Mouse (Mus musculus) ES-Bruce4 (cell line): ENCODE results near the gene Uxt. TPM values are rescaled to one million over a fixed set of nuclear protein-coding genes. Genes with fewer than 3 reads are reported as not detected.

Experiments
- H3K27ac ChIP-seq: 2 replicates; pipeline ENCODE4 v1.5.1; 2012; ENCODE audit warnings: low read length, inconsistent platforms; ENCODE audit not compliant: insufficient read depth
- H3K27me3 ChIP-seq: 2 replicates; pipeline ENCODE4 v1.6.1; 2012; ENCODE audit warnings: mild to moderate bottlenecking, low read length, inconsistent platforms; ENCODE audit not compliant: control insufficient read depth, poor library complexity, insufficient read depth, severe bottlenecking
- H3K36me3 ChIP-seq: 2 replicates; pipeline ENCODE4 v1.6.1; 2012; ENCODE audit warnings: inconsistent platforms, mild to moderate bottlenecking, low read length, moderate library complexity; ENCODE audit not compliant: control insufficient read depth, poor library complexity, insufficient read depth, severe bottlenecking
- H3K4me1 ChIP-seq: one replicate; pipeline ENCODE4 v1.8.1; 2011; ENCODE audit warnings: low read length; ENCODE audit not compliant: control insufficient read depth, insufficient read depth
- H3K4me3 ChIP-seq: 2 replicates; pipeline ENCODE4 v1.5.1; 2011; ENCODE audit warnings: low read depth, mild to moderate bottlenecking, low read length
- H3K9ac ChIP-seq: 2 replicates; pipeline ENCODE4 v1.6.1; 2012; ENCODE audit warnings: low read depth, mild to moderate bottlenecking, inconsistent platforms; ENCODE audit not compliant: poor library complexity, severe bottlenecking
- H3K9me3 ChIP-seq: replicated peaks from 2 replicates; pipeline ENCODE4 v1.6.1; 2012; ENCODE audit warnings: mild to moderate bottlenecking, low read length, inconsistent platforms; ENCODE audit not compliant: control insufficient read depth, poor library complexity, insufficient read depth, severe bottlenecking
- CTCF ChIP-seq: IDR thresholded peaks from one replicate; pipeline ENCODE4 v1.8.1; 2011; ENCODE audit warnings: low read depth, low read length
- EP300 ChIP-seq: IDR thresholded peaks from 2 replicates; pipeline ENCODE4 v1.6.1; 2011; ENCODE audit warnings: low read depth, low read length; ENCODE audit not compliant: insufficient read depth
- POLR2A ChIP-seq: IDR thresholded peaks from one replicate; pipeline ENCODE4 v1.8.1; 2011; ENCODE audit warnings: low read length; ENCODE audit not compliant: insufficient read depth
- polyA plus RNA-seq: library from polyadenylated mRNA; stranded (reverse); fragments of >200 nt; gene quantifications from 2 replicates; pipeline ENCODE4 v1.2.4, GENCODE M21; 2011; ENCODE audit warnings: low read depth; ENCODE audit not compliant: missing spikeins, insufficient read depth, insufficient read length

The Uxt gene
- polyA plus RNA-seq, 1 experiment = 33.7 TPM

DNA sequence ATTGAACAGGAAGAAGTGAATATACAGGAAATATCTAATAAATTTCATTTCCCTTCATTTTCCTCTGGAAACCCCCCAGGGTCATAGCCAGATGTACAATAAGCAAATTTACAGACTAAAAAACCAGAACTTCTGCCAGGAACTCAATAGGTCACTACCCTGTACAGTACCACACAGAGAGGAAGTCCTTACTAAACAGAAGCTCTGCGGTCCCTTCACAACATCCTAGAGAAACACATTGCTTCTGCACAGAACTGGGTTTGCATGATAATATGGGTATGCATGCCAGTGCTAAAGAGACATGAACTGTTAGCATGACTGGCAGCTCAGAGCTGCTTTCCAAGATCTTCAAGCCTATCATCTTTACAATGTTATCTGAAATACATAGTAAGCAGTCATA lies 32.0 kb downstream of the Uxt start:
- Histone ChIP-seq H3K9me3 (no peaks in the 10 kb centered on the region), H3K27me3 (no peaks in the 10 kb centered on the region), H3K9ac (no peak overlapping the region), H3K27ac (no peak overlapping the region), H3K36me3 (peaks cover 3% of the 10 kb centered on the region; the same call in 1 of the 2 replicates), H3K4me1 (peaks cover 2% of the 10 kb centered on the region), H3K4me3 (no peak overlapping the region)
- TF ChIP-seq EP300 (no peak), CTCF (no peak), POLR2A (no peak)

DNA sequence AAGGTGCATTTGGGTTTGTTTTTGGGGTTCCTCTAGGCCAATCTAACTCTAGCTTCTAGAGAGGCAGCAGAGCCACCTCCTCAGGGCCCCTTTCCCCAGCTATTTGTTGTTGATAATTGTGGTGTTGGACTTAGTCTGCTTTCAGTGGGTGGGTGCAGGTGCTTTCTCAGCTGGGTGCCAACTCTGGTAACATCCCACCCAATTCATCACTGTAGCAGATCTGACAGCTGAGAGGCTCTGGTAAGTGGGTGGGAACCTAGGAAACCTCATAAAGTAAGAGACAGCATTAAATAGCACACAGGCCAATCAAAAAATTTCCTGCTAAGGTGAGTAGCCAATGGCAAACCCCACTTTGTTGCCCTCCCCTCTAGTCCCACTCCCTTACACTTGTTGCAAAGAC lies 36.8 kb downstream of the Uxt start:
- TF ChIP-seq CTCF (no peak), EP300 (no peak), POLR2A (no peak)
- Histone ChIP-seq H3K9ac (no peak overlapping the region), H3K4me3 (no peak overlapping the region), H3K27ac (no peak overlapping the region), H3K4me1 (no peaks in the 10 kb centered on the region), H3K27me3 (no peaks in the 10 kb centered on the region), H3K36me3 (0 out of 2 replicates have a peak, but pooled peaks cover 3% of the 10 kb centered on the region), H3K9me3 (no peaks in the 10 kb centered on the region)

DNA sequence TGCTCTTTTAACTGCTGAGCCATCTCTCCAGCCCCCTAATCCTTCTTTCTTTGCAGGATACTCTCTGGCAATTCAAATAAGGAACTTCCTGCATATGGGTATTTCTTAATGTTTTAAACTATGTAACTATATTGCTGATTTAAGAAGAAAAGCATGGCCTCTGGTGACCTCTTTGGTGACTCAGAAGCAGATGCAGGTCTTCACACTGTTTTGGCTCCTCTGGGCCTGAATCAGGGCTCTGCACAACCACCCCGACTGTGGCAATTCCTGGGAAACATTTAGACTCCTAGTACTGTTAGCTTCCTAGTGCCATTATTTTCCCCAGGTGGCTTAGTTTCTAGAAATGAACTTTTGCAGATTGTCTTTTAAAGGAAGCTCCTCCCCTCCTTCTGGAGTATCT lies 38.3 kb downstream of the Uxt start:
- H3K4me3 ChIP-seq = no peak overlapping the region
- no peak for TF ChIP-seq POLR2A
- no peak for TF ChIP-seq EP300
- no peak for TF ChIP-seq CTCF
- no peak overlapping the region for H3K27ac ChIP-seq
- H3K36me3 ChIP-seq = 0 out of 2 replicates have a peak, but pooled peaks cover 3% of the 10 kb centered on the region
- H3K9ac ChIP-seq = no peak overlapping the region
- H3K27me3 ChIP-seq = no peaks in the 10 kb centered on the region
- no peaks in the 10 kb centered on the region for H3K9me3 ChIP-seq
- no peaks in the 10 kb centered on the region for H3K4me1 ChIP-seq

DNA sequence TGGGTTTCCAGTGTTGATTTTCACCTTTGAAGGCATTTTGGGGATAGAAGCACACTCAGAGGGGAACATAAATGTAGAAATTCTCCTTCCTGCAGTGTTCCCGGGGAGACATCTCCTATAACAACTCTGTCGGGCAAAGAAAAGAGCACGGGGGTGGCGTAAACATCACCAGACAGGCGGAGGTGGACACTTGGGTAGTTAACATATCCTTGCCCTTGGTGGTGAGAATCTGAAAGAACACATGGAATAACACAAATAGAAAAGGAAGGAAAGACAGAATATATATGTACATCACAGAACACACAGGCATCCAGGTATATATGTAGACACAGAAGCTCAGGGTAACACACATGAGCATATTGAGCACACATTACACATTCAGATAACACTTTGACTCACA lies 40.5 kb downstream of the Uxt start:
- TF ChIP-seq CTCF (no peak), EP300 (no peak), POLR2A (no peak)
- no peaks in the 10 kb centered on the region for H3K27me3 ChIP-seq
- no peak overlapping the region for H3K27ac ChIP-seq
- no peak overlapping the region for H3K4me3 ChIP-seq
- H3K9me3 ChIP-seq = no peaks in the 10 kb centered on the region
- no peaks in the 10 kb centered on the region for H3K4me1 ChIP-seq
- H3K36me3 ChIP-seq = no peaks in the 10 kb centered on the region
- no peak overlapping the region for H3K9ac ChIP-seq

DNA sequence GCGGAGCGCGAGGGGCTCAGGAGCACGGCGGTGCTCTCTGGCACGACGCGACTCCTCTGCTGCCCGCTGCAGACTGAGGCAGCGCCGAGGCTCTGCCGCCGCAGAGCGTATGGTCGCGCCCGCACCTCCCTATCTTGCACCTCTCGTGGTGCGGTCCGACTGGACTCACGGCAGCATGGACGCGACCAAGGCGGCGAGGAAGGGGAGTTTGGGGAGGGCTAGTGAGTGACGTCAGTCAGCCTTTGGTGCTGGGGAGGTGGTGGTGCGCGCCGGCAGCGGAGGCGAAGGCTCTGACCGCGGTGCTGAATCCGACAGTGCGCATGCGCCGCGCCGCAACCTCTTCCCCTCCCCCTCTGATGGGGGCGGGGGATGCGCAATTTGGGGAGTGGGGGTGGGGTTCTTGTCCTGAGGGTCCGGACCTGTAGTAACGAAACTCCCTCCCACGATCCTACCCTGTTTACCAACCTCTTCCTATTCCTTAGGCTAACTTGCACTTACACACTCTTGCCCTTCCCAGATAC lies 40.9 kb downstream of the Uxt start, which contains the start of gene Syn1:
Gene Syn1 (minus strand): TSS at position 161 of the 521 bp plus-strand sequence.
- Histone ChIP-seq H3K9me3 (no peaks in the 10 kb centered on the region), H3K27me3 (no peaks in the 10 kb centered on the region), H3K4me3 (peak within 1 kb of the TSS; percentile 63), H3K4me1 (no peaks in the 10 kb centered on the region), H3K27ac (no peak within 1 kb of the TSS), H3K9ac (peak within 1 kb of the TSS; percentile 46), H3K36me3 (no peaks in the 10 kb centered on the region)
- no peak for TF ChIP-seq CTCF

DNA sequence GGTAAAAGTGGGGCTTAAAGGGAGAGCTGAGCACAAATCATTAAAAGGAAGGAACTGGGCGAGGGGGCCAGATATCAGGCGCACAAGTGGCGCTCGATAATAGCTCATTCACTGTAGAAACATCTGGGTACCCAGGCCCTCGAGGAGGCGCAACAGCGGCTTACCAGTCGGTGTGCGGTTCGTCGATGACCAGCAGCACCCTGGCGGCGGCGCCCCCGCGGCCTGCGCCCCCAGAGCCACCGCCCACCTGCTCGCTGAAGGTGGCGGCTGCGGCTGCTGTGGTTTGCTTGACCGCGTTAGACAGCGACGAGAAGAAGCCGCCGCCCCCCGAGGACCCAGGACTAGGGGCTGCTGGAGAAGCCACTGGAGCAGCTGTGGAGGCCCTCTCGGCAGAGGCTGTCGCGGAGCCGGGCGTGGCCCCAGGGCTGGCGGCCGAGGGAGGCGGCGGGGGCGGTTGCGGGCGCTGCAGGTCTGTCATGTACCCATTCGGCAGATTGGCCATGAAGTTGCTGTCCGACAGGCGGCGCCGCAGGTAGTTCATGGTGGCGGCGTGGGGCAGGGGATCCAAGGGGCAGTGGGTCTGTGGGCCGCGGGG lies 41.5 kb downstream of the Uxt start:
- Histone ChIP-seq H3K36me3 (no peaks in the 10 kb centered on the region), H3K27me3 (no peaks in the 10 kb centered on the region), H3K9ac (peak overlapping the region; percentile 46), H3K27ac (no peak overlapping the region), H3K9me3 (no peaks in the 10 kb centered on the region), H3K4me3 (peak overlapping the region; percentile 63), H3K4me1 (no peaks in the 10 kb centered on the region)
- TF ChIP-seq CTCF = no peak
- no peak for TF ChIP-seq EP300
- no peak for TF ChIP-seq POLR2A
